Mouse (Mus musculus) 3134 (cell line): ENCODE data around the gene Sike1.

Experiments used
- DNase-seq: peaks from one replicate; pipeline ENCODE4 v3.0.0-alpha.2; 2011; ENCODE audit warnings: low spot score; ENCODE audit not compliant: insufficient read length; ENCODE audit errors: extremely low read depth

Gene Sike1

DNA sequence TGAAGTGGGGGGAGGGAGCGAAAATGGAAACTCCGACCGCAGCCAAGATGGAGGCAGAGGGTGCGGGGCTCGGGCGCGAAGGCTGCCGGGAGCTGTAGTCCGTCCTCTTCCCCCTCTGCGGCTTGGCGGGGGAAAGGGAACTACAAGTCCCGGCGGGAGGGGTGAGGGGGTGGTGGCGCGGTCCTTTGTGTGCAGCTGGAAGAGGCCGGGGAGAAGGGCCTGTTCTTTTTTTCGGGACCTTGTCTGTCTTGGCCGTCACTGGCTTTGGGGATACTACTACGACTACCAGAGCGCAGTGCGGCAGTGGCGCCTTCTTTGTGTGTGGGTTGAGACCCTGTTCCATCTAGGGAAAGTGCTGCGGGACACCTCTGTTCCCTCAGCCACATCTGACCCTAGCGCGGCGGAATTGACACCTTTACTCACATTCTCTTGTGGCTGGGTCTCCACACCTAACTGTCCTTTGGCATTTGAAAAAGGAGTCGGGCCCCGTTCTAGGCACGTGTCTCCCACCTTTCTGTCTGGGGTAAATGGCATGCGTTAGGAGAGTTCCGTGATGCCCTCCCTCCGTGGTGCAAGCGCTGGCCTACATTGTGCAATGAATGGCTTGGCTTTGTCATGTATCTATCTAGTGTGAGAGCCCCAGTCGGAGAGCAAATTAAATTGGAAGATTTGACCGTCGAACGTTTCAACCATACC, 25.6 kb downstream of the Sike1 start:
- peak; percentile 91 for DNase-seq

DNA sequence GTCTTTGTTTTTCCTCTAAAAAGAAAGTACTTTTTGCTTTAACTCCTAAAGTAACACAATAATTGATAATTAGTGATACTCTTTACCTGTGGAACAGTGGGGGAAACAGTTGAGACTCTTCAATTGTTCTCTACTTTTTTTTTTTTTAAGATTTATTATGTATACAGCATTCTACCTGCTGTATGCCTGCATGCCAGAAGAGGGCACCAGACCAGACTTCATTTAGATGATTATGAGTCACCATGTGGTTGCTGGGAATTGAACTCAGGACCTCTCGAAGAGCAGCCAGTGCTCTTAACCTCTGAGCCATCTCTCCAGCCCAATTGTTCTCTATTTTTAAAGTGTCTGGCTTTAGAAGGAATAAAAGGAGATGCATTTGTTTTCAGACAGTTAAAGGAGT, 30.7 kb downstream of the Sike1 start:
- peak; percentile 16 for DNase-seq

DNA sequence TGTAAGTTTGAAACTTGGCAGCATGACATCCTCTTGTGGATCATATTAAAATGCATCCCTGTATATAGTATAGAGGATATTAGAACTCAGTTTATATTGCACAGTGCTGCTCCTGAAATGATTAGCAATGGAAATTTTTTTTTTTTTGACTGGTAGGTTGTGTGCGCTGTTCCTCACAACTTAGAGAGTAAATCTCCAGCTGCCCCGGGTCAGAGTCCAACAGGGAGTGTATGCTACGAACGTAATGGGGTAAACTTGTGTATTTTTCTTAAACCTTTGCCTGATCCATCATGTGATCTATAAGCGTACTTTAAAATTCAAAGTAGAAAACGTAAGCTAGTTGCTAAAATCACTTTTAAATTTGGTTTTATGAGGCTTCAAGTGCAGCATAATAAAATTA, 44.8 kb downstream of the Sike1 start:
- no peak for DNase-seq

DNA sequence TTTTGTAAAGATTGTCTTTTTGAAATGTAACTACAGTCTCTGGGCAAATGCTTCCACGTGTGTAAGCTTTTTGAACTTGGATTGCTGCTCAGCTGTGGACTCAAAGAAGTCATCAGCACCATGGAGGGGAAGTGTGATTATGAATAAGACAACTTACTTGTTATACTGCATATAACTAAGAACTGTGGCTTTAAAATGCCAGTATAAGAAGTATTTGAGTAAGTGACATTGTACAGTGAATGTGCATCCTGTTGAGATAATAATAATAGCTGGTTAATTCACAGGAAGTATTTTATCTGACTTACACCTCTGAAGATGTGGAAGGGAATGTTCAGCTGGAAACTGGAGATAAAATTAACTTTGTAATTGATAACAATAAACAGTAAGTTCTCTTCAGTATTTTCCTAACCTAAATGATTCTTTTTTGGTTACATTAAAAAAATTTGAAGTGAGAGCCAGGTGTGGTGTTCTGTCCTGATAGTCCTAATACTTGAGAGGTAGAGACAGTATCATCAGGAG, 45.4 kb downstream of the Sike1 start:
- no peak for DNase-seq

DNA sequence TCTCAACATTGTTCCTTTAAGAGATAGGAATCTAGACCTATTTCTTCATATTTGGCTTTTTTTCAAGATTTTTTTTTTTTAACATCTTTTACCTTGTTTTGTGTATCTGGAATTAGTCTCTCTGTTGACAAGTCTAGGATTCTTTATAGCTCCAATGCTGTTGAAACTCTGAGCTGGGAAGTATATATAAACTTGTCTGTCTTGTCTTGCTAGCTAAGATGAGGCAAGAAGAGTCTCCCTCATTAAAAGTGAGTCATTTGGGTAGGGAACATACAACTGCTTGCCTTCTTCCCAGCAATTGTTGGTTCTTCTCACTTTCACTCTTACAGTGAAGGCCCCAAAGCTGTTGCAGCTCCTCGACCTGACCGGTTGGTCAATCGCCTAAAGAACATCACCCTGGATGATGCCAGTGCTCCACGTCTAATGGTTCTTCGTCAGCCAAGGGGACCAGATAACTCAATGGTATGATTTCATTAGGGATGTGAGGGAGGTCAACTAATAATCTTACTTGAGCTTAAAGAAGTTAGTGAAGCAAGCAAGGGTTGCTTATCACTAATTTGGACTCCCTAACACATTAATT, 60.6 kb downstream of the Sike1 start:
- no peak for DNase-seq

DNA sequence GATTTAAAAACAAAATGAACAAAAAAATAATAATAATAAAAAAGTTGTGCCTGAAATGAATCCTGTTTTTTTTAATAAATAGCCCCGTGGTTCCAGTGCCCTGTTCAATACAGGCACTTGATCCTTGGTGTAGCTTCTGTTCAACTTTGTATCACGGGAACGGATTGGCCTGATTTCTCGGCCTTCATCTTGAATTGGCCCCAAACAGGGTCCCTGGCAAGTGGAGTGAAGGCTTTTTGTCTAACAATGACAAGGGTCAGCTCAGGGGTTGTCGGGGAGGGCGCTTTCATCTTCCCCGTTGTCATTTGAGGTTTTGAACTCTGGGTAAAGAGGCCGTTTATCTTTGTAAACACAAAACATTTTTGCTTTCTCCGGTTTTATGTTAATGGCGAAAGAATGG, 62.2 kb downstream of the Sike1 start:
- DNase-seq: no peak
